Mouse (Mus musculus) MEL (cell line): ENCODE measurements around the gene Tmppe.

Source experiments
- CHD1 ChIP-seq: IDR thresholded peaks from 2 replicates; pipeline ENCODE4 v1.6.1; 2012; ENCODE audit warnings: low read depth, mild to moderate bottlenecking, inconsistent platforms, low read length, improper control_type of control experiment
- CTCF ChIP-seq, 3 experiments: IDR thresholded peaks in 2 of 3; conservative IDR thresholded peaks in 1 of 3; 2 replicates each; pipeline ENCODE4 v1.5.1; 2011 to 2012; ENCODE audit warnings: low read length in 3 of 3, low read depth in 2 of 3, mild to moderate bottlenecking in 2 of 3, improper control_type of control experiment in 1 of 3, inconsistent platforms in 1 of 3, mixed read lengths in 1 of 3, moderate library complexity in 1 of 3; ENCODE audit not compliant: control insufficient read depth in 1 of 3, insufficient read depth in 1 of 3, poor library complexity in 1 of 3, severe bottlenecking in 1 of 3
- EP300 ChIP-seq, 2 experiments: IDR thresholded peaks; 2 replicates each; pipeline ENCODE4 v1.6.1; 2011; ENCODE audit warnings: improper control_type of control experiment in 2 of 2, low read length in 2 of 2, low read depth in 1 of 2, mild to moderate bottlenecking in 1 of 2
- GATA1 ChIP-seq: IDR thresholded peaks from 2 replicates; pipeline ENCODE4 v1.6.1; 2011; ENCODE audit warnings: low read depth, low read length, improper control_type of control experiment
- HCFC1 ChIP-seq: IDR thresholded peaks from 2 replicates; pipeline ENCODE4 v1.6.1; 2012; ENCODE audit warnings: low read depth, mild to moderate bottlenecking, inconsistent platforms, low read length, improper control_type of control experiment, moderate library complexity
- MAX ChIP-seq: IDR thresholded peaks from 2 replicates; pipeline ENCODE4 v1.6.1; 2011; ENCODE audit warnings: low read length, improper control_type of control experiment
- NELFE ChIP-seq: IDR thresholded peaks from 2 replicates; pipeline ENCODE4 v1.6.1; 2011; ENCODE audit warnings: low read depth, low read length, improper control_type of control experiment
- POLR2A ChIP-seq, 2 experiments: IDR thresholded peaks; 2 replicates each; pipeline ENCODE4 v1.6.1; 2011 to 2012; ENCODE audit warnings: low read length in 2 of 2, mild to moderate bottlenecking in 2 of 2, control low read depth in 1 of 2, improper control_type of control experiment in 1 of 2, low read depth in 1 of 2, moderate library complexity in 1 of 2; ENCODE audit not compliant: control insufficient read depth in 1 of 2, insufficient read depth in 1 of 2, poor library complexity in 1 of 2
- POLR2AphosphoS2 ChIP-seq: IDR thresholded peaks from 2 replicates; pipeline ENCODE4 v1.6.1; 2011; ENCODE audit warnings: low read length, improper control_type of control experiment
- RCOR1 ChIP-seq: IDR thresholded peaks from 2 replicates; pipeline ENCODE4 v1.6.1; 2012; ENCODE audit warnings: low read depth, mild to moderate bottlenecking, inconsistent platforms, low read length, improper control_type of control experiment
- SIN3A ChIP-seq: IDR thresholded peaks from 2 replicates; pipeline ENCODE4 v1.6.1; 2012; ENCODE audit warnings: low read length, improper control_type of control experiment, inconsistent platforms
- SMC3 ChIP-seq: IDR thresholded peaks from 2 replicates; pipeline ENCODE4 v1.6.1; 2011; ENCODE audit warnings: low read depth, low read length, improper control_type of control experiment
- TCF12 ChIP-seq: IDR thresholded peaks from 2 replicates; pipeline ENCODE4 v1.6.1; 2014; ENCODE audit warnings: low read depth, mild to moderate bottlenecking, inconsistent platforms, low read length, improper control_type of control experiment, moderate library complexity
- ZNF384 ChIP-seq: IDR thresholded peaks from 2 replicates; pipeline ENCODE4 v1.6.1; 2012; ENCODE audit warnings: low read depth, mild to moderate bottlenecking, inconsistent platforms, low read length, improper control_type of control experiment

- TF ChIP-seq CTCF (IDR thresholded peaks at IDR 0.05 in 2 of 3, conservative IDR thresholded peaks at IDR 0.05 in 1 of 3; ENCODE audit: control insufficient read depth in 1 of 3, insufficient read depth in 1 of 3, low read depth in 2 of 3, low read length in 3 of 3, poor library complexity in 1 of 3, severe bottlenecking in 1 of 3) (no peak), POLR2A (IDR thresholded peaks at IDR 0.05; ENCODE audit: control insufficient read depth in 1 of 2, insufficient read depth in 1 of 2, low read depth in 1 of 2, low read length in 2 of 2, poor library complexity in 1 of 2) (no peak), SIN3A (no peak), EP300 (IDR thresholded peaks at IDR 0.05; ENCODE audit: low read depth in 1 of 2, low read length in 2 of 2) (no peak), HCFC1 (no peak), NELFE (no peak), MAX (no peak), POLR2AphosphoS2 (no peak), CHD1 (no peak), GATA1 (no peak), ZNF384 (no peak), TCF12 (no peak), RCOR1 (no peak), SMC3 (no peak)
Measured at GRCm38 (mm10) chr9:114413866-114414265, 13.0 kb downstream of the Tmppe start.
